Mouse (Mus musculus) embryonic stem cell, embryonic (primary cell): ENCODE results near the gene Nav2.

Experiments
- CTCF ChIA-PET, 4 experiments: fragments of 300-600 bp in 2 of 4; fragments of 350-600 bp in 2 of 4; sonication (Branson Sonifier 250); formaldehyde crosslinking; loops; one replicate each; lab custom pipeline; 2022; ENCODE audit warnings: inconsistent platforms in 2 of 4; lab: Charles Lee
- POLR2A ChIA-PET, 4 experiments: fragments of 300-600 bp in 2 of 4; fragments of 350-600 bp in 2 of 4; sonication (Branson Sonifier 250); formaldehyde crosslinking; loops; one replicate each; lab custom pipeline; 2022; ENCODE audit warnings: antibody characterized with exemption in 4 of 4, inconsistent platforms in 1 of 4; lab: Charles Lee

The Nav2 gene

DNA sequence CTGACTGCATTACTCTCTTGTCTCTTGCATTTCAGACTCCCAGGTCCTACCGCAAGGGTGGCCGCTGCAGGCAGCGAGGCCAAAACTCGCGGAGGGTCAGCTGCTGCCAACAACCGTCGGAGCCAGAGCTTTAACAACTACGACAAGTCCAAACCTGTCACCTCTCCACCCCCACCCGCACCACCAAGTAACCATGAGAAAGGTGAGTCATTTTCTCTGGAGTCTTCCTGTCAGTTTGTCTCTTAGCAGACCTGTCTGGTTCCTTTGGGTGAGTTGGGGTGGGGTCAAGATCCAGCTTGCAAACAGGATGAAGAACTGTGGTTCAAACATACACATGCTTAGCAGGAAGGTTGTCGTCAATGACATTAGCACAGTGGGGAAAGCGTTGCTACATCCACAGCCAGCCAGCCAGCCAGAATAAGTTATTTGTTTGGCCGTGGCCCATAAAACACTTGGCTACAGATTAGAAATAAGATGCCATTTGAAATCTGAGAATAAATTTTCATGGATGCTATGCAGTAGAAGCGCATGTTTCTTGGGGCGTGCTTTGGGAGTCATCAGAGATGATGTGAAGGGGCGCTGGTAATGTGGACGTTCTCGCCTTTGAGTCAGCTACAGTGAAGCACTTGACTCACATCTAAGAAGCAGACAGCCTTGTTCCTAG, 511.8 kb downstream of the Nav2 start:
- ChIA-PET POLR2A (no interaction called here), CTCF (interaction anchor here in 1 of 4 experiments (0.6 kb wide), 1 partner anchor 170 kb away, joined by 4 read pairs; no protein-coding TSS in a partner anchor)

DNA sequence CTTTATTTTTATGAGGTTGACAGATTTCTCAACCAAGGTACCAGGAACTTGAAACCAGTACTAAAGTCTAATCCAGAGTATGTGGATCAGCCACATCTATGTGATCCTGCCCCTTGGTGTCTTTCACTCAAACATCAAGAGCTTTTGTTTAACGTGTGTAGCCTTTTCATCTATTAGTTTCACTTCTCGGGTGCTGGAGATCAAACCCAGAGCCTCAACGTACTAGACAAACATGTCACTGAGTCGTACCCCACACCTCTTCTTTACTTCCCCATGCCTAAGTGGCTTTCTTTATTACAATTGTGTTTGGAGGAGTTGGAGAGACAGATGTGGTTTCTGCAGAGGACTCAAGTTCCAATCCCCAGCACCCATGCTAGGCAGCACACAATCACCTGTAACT, 512.7 kb downstream of the Nav2 start:
- ChIA-PET CTCF (no interaction called here), POLR2A (no interaction called here)

DNA sequence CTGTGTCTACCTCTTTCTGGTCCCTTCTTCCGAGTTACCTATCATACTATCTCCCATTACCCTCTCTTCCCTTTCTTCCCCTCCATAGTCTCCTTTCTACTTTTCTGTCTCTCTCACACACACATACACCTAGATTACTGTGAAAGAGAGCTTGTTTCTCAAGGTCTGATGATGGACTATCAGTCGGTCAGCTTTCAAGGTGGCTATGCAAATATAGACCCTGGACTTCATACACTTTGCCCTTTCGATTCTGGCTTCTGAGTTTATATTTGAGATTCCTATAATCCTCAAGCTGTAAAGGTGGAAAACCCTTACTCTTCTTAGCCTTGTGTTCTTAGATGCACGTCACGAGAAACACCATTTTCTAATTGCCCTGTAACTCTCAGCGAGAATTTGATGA, 515.4 kb downstream of the Nav2 start:
- POLR2A ChIA-PET: interaction anchor here in 1 of 4 experiments (1.8 kb wide), 1 partner anchor 291 kb away, joined by 4 read pairs; no protein-coding TSS in a partner anchor
- CTCF ChIA-PET: interaction anchor here in 2 of 4 experiments (0.6 to 3.5 kb wide), 8 partner anchors 10 to 298 kb away, joined by 3 to 12 read pairs (median 3); no protein-coding TSS in a partner anchor

DNA sequence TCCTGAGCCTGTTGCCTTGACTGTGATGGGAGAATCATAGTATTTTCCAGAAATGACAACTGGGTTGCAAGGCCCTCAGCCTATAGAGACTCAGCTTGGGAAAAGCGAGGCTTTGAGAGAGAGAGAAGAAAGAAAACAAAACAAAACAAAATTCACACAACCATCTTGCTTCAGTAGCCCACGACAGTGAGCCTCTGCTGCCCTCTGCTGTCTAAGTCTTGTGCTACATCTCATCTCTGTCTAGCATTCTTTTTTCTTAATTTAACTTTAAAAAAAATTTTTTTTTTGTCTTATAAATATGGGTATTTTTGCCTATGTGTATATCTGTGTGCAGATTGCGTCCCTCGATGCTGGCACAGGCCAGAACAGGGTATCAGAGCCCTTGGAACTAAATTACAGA, 517.5 kb downstream of the Nav2 start:
- POLR2A ChIA-PET: no interaction called here
- CTCF ChIA-PET: interaction anchor here in 3 of 4 experiments (0.9 to 3.5 kb wide), 10 partner anchors 10 to 293 kb away, joined by 3 to 12 read pairs (median 4); no protein-coding TSS in a partner anchor

DNA sequence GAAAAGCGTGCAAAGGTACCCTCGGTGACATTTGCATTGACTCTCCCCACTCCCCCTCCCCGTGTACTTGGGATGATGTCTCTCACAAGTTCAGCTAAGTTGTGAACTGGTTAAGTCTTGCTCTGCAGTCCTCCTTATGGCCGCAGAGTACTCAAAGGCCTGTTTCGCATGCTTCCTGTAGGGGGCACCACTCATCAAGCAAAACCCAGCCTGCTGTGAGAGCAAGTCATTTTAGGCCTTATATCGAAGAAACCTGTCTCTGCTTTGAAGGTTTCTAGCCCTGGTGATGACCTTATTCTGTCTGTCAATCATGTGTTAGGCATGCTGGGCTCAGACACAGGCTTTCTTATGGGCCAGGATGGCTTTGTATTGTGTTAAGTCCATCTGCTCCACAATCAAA, 519.3 kb downstream of the Nav2 start:
- ChIA-PET CTCF (interaction anchor here (0.5 to 2.4 kb wide), 30 partner anchors 11 to 303 kb away, joined by 3 to 11 read pairs (median 3); no protein-coding TSS in a partner anchor), POLR2A (interaction anchor here in 1 of 4 experiments (1.0 kb wide), 1 partner anchor 78 kb away, joined by 4 read pairs; no protein-coding TSS in a partner anchor)

DNA sequence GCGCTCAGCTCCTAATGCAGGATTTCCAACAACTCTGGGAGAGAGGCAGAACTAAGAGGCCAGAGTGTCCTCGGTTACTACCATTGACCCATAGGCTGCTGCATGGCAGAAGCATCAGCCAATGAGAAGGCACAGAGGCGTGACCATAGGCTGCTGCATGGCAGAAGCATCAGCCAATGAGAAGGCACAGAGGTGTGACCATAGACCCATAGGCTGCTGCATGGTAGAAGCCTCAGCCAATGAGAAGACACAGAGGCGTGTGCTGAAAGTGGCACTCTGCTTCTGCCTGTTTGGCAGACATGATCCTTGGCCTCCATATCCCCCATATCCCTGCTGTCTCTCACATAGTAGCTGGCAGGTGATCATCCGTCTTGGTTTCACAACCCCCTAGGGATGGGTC, 520.4 kb downstream of the Nav2 start:
- POLR2A ChIA-PET: interaction anchor here in 1 of 4 experiments (1.3 kb wide), 1 partner anchor 86 kb away, joined by 3 read pairs; no protein-coding TSS in a partner anchor
- CTCF ChIA-PET: interaction anchor here (0.6 to 2.4 kb wide), 19 partner anchors 10 to 304 kb away, joined by 3 to 9 read pairs (median 5); no protein-coding TSS in a partner anchor

DNA sequence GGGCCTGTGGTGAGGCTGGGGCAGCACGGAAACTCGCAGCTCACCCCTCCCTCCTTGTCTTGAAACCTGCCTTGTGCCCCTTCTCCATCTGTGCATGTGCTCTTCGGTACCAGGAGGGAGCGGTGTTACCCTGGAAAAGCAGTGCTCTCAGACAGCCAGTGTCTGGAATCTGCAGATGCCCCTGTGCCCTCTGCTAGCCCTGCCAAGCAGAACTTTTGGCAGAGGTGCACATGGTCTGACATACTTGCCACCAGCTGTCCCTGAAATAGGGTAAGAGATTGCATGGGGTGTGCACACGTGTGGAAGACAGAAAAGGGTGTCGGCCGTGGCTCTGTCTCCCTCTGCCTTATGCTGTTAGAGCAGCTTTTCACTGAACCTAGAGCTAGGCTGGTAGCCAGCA, 522.3 kb downstream of the Nav2 start:
- ChIA-PET POLR2A (interaction anchor here in 1 of 4 experiments (1.1 kb wide), 1 partner anchor 30 kb away, joined by 3 read pairs; no protein-coding TSS in a partner anchor), CTCF (interaction anchor here in 3 of 4 experiments (0.6 to 1.8 kb wide), 6 partner anchors 18 to 325 kb away, joined by 3 to 6 read pairs (median 3); no protein-coding TSS in a partner anchor)

DNA sequence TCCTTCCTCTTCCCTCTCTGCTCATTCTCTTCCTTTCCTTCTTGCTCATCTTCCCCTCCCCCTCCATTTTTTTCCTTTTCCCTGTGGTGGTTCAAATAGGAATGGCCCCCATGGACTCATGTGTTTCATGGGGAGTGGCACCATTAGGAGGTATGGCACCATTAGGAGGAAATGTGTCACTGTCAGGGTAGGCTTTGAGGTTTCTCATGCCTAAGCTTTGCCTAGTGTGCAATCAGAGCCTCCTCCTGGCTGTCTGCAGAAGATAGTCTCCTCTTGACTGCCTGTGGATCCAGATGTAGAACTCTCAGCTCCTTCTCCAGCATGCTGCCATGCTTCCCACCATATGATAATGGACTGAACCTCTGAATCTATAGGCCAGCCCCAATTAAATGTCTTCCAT, 525.4 kb downstream of the Nav2 start:
- POLR2A ChIA-PET: interaction anchor here in 1 of 4 experiments (1.0 kb wide), 1 partner anchor 15 kb away, joined by 4 read pairs; no protein-coding TSS in a partner anchor
- CTCF ChIA-PET: no interaction called here

DNA sequence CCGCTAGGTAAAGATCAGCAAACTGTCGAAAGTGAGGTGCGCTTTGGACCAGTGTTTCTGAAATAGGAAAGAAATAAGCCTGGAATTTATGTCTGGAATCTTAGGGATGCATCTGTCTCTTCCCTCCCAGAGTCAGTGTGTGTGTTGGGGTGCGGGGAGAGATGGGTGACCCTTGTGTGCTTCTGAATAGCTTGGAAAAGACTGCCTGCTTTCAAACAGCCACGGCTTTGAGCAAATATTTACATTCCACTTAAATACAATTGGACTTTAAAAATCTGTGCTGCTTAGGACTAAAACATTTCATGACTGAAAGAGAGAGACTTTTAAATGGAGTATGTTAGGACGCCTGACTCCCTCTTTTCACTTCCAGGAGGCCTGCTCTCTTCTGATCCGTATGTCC, 528.0 kb downstream of the Nav2 start:
- ChIA-PET POLR2A (no interaction called here), CTCF (interaction anchor here in 3 of 4 experiments (0.5 to 1.4 kb wide), 7 partner anchors 12 to 594 kb away, joined by 3 read pairs; no protein-coding TSS in a partner anchor)

DNA sequence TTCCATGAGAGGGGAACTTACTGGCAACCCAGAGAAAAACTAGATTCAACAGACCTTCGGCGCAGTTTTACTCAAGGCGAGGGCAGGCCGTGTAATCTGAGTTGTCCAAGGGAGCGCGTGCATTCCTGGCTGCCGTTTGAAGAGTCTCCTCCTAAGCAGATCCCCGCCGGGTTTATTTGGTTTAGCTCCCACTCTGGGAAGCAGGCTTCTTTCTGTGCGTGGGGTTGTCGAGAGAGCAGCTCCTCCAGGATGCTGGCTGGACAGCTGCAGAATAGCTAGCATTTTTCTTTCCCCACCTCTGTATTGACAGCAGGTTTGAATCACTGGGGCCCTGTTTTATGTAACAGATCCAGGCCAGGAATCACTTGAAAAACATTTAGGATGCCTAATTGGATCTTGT, 529.4 kb downstream of the Nav2 start:
- ChIA-PET CTCF (interaction anchor here in 1 of 4 experiments (1.0 to 2.2 kb wide), 4 partner anchors 12 to 312 kb away, joined by 3 to 12 read pairs (median 6); no protein-coding TSS in a partner anchor), POLR2A (interaction anchor here in 1 of 4 experiments (2.0 kb wide), 1 partner anchor 11 kb away, joined by 8 read pairs; no protein-coding TSS in a partner anchor)

DNA sequence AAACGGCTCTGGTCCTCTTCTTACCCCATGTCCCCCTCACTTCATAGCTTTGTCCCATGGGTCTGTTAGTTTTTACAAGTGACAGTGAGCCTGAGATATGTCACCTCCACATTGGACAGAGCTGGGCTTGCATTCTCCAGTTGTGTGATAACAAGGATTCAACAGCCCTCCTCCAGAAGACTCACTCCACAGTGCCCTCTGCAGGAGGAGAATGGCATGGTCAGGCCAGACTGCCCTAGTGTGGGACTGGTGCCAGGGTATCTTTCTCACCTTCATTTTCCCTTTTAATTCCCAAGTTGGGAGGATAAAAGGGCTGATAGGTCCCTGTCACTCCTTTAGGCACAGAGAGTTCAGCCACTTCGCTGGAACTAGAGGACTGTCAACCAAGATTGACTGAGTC, 530.6 kb downstream of the Nav2 start:
- ChIA-PET CTCF (interaction anchor here (0.6 to 2.2 kb wide), 23 partner anchors 10 to 314 kb away, joined by 3 to 14 read pairs (median 4); no protein-coding TSS in a partner anchor), POLR2A (interaction anchor here in 3 of 4 experiments (0.5 to 2.0 kb wide), 5 partner anchors 10 to 195 kb away, joined by 3 to 14 read pairs (median 3); no protein-coding TSS in a partner anchor)

DNA sequence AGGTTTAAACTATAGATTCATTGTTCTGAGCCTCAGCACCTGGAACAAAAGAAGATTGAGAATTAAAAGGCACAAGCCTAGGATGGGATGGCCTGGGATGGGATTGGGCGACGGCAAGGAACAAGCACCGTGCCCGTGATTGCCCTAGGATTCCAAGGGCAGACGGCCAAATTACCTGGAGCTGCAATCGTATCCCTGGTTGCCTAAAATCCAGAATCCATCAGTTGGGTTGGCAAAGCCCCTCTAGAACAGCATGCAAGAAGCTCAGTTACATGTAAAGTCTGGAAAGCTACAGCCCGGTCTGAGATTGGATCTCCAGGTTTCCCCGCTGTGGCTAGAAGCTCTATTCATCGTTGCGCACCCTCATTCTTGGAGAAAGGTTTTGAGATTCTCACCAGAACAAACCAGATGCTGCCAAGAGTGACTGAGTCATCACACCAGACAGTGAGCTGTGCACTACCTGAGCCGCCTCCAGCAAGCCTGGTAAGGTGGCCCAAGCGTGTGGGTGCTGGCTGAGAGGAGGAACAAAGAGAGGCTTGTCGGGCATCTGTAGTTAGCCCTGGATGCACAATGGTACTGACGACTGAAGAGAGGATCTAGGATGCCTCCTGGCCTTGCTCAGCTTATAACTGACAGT, 531.9 kb downstream of the Nav2 start:
- CTCF ChIA-PET: interaction anchor here (0.7 to 1.1 kb wide), 11 partner anchors 8 to 314 kb away, joined by 3 to 5 read pairs (median 3); no protein-coding TSS in a partner anchor
- POLR2A ChIA-PET: no interaction called here

DNA sequence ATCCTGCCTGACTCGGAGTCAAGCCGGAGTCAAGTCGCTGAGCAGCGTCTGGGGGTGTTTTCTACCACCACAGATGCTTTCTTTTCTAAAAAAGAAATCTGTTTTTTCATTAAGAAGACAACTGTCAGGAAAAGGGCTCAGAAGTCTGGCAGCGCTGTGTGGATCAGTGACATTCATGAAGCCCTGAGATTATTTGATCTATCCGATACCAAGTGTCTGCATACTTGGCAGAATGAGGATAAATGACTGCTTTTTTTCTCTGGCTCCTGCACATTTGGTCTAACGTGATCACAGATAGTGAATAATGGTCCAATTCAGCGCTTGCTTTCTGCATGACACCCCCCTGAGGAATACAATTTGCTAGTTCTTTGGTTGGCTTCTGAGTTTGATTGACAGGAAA, 533.7 kb downstream of the Nav2 start:
- POLR2A ChIA-PET: no interaction called here
- CTCF ChIA-PET: interaction anchor here in 1 of 4 experiments (1.0 kb wide), 1 partner anchor 51 kb away, joined by 3 read pairs; no protein-coding TSS in a partner anchor

DNA sequence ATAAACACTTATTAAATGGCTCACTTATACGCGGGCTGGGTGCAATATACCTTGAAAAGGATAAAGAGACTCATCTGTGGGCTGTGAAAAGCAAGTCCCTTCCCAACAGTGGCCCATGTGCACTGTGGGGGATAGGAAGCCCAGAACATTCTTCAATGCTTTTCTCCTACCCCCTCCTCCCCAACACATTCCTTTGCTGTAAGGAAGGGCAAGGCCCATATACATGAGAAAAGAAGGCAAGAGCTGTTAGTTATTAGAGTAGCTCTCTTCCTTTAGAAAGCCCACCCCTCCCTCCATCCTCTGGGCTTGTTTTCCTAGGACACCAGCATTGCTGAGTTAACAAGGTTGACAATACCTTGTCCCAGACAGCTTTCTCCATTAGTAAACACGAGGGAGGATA, 540.1 kb downstream of the Nav2 start:
- POLR2A ChIA-PET: interaction anchor here (0.7 to 1.7 kb wide), 14 partner anchors 9 to 203 kb away, joined by 3 to 8 read pairs (median 4); no protein-coding TSS in a partner anchor
- CTCF ChIA-PET: interaction anchor here (0.5 to 1.4 kb wide), 12 partner anchors 8 to 197 kb away, joined by 3 to 6 read pairs (median 4); no protein-coding TSS in a partner anchor

DNA sequence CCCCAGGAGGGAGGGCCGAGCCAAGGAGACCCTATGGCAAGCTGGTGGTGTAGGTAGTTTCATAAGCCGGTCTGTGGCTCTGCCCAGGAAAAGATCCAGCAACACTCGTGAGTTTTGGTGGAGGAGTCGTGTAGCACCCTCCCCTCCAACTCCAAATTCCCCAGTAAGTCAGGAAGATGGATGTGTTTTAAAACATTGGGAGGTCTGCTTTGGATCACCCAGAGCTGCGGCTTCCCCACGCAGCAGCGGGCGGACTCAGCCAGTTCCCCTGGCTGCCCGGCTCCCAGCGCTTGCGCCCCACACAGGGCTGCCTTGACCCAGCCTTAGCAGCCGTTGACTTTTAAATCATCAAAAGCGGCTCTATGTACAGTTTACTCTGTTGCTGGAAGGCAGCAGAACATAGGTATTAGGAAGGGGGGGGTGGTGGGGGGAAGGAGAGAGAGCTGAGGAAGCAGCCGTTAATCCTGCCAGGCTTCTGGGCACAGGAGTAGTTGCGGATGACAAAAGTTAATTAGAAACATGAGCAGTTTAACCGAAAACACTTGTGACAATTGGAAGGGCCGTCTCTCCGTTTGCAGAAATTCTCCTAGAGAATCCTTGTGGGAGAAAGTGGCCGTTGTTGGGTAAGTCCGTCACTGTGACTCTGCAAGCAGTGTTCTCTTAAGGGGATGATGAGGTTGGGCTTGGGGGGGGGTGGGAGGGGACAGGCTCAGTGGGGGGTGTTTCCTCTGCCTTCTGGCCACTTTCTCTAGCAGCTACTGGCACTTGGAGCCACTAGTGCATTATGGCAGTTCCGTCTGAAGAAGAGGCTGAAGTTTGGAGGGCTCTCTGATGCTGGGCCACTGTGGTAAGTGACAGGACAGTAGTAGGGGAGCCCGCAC, 542.0 kb downstream of the Nav2 start:
- POLR2A ChIA-PET: interaction anchor here in 2 of 4 experiments (0.6 to 1.2 kb wide), 4 partner anchors 55 to 324 kb away, joined by 3 to 5 read pairs (median 3); no protein-coding TSS in a partner anchor
- CTCF ChIA-PET: interaction anchor here in 3 of 4 experiments (0.6 to 1.8 kb wide), 7 partner anchors 12 to 379 kb away, joined by 3 to 4 read pairs (median 3); no protein-coding TSS in a partner anchor

DNA sequence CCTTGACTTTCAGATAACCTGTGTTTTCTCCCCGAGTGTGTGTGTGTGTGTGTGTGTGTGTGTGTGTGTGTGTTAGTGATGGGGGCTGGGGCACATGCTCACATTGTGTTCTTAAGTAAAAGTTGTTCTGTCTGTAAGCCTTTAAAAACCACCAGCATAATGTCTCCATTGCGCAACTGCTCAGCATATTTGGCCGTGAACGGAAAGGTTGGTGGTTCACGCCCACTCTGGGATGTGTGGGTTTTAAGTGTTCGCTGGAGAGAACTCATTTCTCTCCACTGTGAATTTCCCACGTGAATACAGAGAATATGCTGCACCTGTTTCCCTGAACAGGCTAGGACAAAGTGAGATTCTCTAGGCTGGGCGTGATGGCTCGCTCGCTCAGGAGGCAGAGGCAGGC, 542.7 kb downstream of the Nav2 start:
- ChIA-PET CTCF (no interaction called here), POLR2A (no interaction called here)

DNA sequence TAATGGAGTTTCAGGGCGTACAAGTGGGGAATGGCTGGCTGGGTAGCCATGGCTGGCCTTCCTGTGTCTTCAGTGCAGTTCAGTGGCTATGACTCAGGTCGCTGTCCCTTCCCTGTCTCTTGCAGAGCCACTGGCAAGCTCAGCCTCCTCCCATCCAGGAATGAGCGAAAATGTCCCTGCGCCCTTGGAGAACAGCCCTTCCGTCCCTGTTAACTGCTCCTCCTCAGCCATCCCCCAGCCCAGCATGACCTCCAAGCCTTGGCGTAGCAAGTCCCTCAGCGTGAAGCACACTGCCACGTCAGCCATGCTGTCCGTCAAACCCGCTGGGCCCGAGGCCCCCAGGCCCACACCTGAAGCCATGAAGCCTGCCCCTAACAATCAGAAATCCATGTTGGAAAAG, 543.8 kb downstream of the Nav2 start:
- CTCF ChIA-PET: interaction anchor here (0.6 to 1.9 kb wide), 10 partner anchors 10 to 331 kb away, joined by 3 to 7 read pairs (median 3); no protein-coding TSS in a partner anchor
- POLR2A ChIA-PET: interaction anchor here in 2 of 4 experiments (0.6 to 1.5 kb wide), 6 partner anchors 9 to 206 kb away, joined by 3 to 4 read pairs (median 3); no protein-coding TSS in a partner anchor
